Mouse (Mus musculus): ENCODE data around the gene Lhx4.

Lhx4 gene

GRCm38 (mm10) chr1:155742411-155743363 lies 8.8 kb downstream of the Lhx4 start:
- no peak for DNase-seq (ENCODE audit: low read depth, low spot score)

GRCm38 (mm10) chr1:155741988-155742387 lies 9.5 kb downstream of the Lhx4 start:
- no peak for DNase-seq (ENCODE audit: low read depth, low spot score)

- no peak for DNase-seq (ENCODE audit: low read depth, low spot score)
These were observed 10.0 kb downstream of the Lhx4 start for GRCm38 (mm10) chr1:155741378-155741945.

- DNase-seq (ENCODE audit: low read depth, low spot score): no peak
These were observed 10.7 kb downstream of the Lhx4 start for GRCm38 (mm10) chr1:155740622-155741377.

- DNase-seq (ENCODE audit: low read depth, low spot score): no peak
These were observed 13.6 kb downstream of the Lhx4 start for GRCm38 (mm10) chr1:155737809-155738383.

GRCm38 (mm10) chr1:155737017-155737808 lies 14.3 kb downstream of the Lhx4 start:
- DNase-seq (ENCODE audit: low read depth, low spot score): no peak

- no peak for DNase-seq (ENCODE audit: low read depth, low spot score)
These were observed 15.2 kb downstream of the Lhx4 start for GRCm38 (mm10) chr1:155736096-155736825.

GRCm38 (mm10) chr1:155731156-155731555 lies 20.3 kb downstream of the Lhx4 start:
- DNase-seq (ENCODE audit: low read depth, low spot score): no peak

- no peak for DNase-seq (ENCODE audit: low read depth, low spot score)
These were observed 22.2 kb downstream of the Lhx4 start for GRCm38 (mm10) chr1:155729113-155729795.

GRCm38 (mm10) chr1:155727830-155728229 lies 23.7 kb downstream of the Lhx4 start:
- DNase-seq (ENCODE audit: low read depth, low spot score): no peak

- no peak for DNase-seq (ENCODE audit: low read depth, low spot score)
These were observed 25.6 kb downstream of the Lhx4 start for GRCm38 (mm10) chr1:155725876-155726275.

GRCm38 (mm10) chr1:155724301-155724700 lies 27.2 kb downstream of the Lhx4 start:
- DNase-seq (ENCODE audit: low read depth, low spot score): no peak

GRCm38 (mm10) chr1:155722185-155722584 lies 29.3 kb downstream of the Lhx4 start:
- peak; percentile 63 for DNase-seq (ENCODE audit: low read depth, low spot score)

- DNase-seq (ENCODE audit: low read depth, low spot score): no peak
These were observed 30.0 kb downstream of the Lhx4 start for GRCm38 (mm10) chr1:155721443-155721842.

GRCm38 (mm10) chr1:155720006-155720405 lies 31.5 kb downstream of the Lhx4 start:
- DNase-seq (ENCODE audit: low read depth, low spot score): no peak

GRCm38 (mm10) chr1:155718851-155719250 lies 32.6 kb downstream of the Lhx4 start:
- no peak for DNase-seq (ENCODE audit: low read depth, low spot score)

GRCm38 (mm10) chr1:155717301-155717700 lies 34.2 kb downstream of the Lhx4 start:
- DNase-seq (ENCODE audit: low read depth, low spot score): no peak

GRCm38 (mm10) chr1:155715366-155715765 lies 36.1 kb downstream of the Lhx4 start:
- DNase-seq (ENCODE audit: low read depth, low spot score): no peak

GRCm38 (mm10) chr1:155713306-155713705 lies 38.2 kb downstream of the Lhx4 start:
- DNase-seq (ENCODE audit: low read depth, low spot score): no peak

GRCm38 (mm10) chr1:155704182-155704581 lies 47.3 kb downstream of the Lhx4 start:
- DNase-seq (ENCODE audit: low read depth, low spot score): no peak
